Mouse (Mus musculus): Measurements from ENCODE around the gene Spns1. TPM values are rescaled to one million over a fixed set of nuclear protein-coding genes. Genes with fewer than 3 reads are reported as not detected.

The Spns1 gene
- polyA plus RNA-seq (2015; fragmentation: Nextera tagmentation; extraction: Ambion mirVana), result 80.1 and 80.9 TPM in 2 replicates

GRCm38 (mm10) chr7:126377278-126378158 is at the start of gene Spns1:
Spns1 (minus strand) TSS chr7:126377450.

GRCm38 (mm10) chr7:126414725-126415124 is 37.5 kb upstream of the Spns1 start, which contains the start of gene Cd19:
Cd19 (minus strand) TSS chr7:126414889.

GRCm38 (mm10) chr7:126396298-126397119 is 19.3 kb upstream of the Spns1 start, which contains the start of gene Nfatc2ip:
Nfatc2ip (minus strand) TSS chr7:126396737.

GRCm38 (mm10) chr7:126369393-126369792 is 7.9 kb downstream of the Spns1 start, which contains the start of gene Lat:
Lat (minus strand) TSS chr7:126369570.

Small RNAs within 50 kb of the gene (microRNA-seq; reads per million reads assigned to microRNA genes)
- not detected for gene Mir7058

Other genes with a start within 250 kb of the Spns1 start
- gene Xpo6, start 176.9 kb downstream of the Spns1 start, polyA plus RNA-seq (2015; fragmentation: Nextera tagmentation; extraction: Ambion mirVana), result 46.4 and 48.0 TPM in 2 replicates
- 112 and 127 TPM in 2 replicates for gene Sbk1, start 104.8 kb downstream of the Spns1 start, polyA plus RNA-seq (2015; fragmentation: Nextera tagmentation; extraction: Ambion mirVana)
- gene Lat, start 7.9 kb downstream of the Spns1 start, polyA plus RNA-seq (2015; fragmentation: Nextera tagmentation; extraction: Ambion mirVana), result 0.55 and 0.78 TPM in 2 replicates
- 1.9 and 3.2 TPM in 2 replicates for gene Nfatc2ip, start 19.3 kb upstream of the Spns1 start, polyA plus RNA-seq (2015; fragmentation: Nextera tagmentation; extraction: Ambion mirVana)
- gene Cd19, start 37.4 kb upstream of the Spns1 start, polyA plus RNA-seq (2015; fragmentation: Nextera tagmentation; extraction: Ambion mirVana), result 0.09 TPM in 1 of 2 replicates, not detected in the other
- 21.2 and 21.6 TPM in 2 replicates for gene Rabep2, start 51.3 kb upstream of the Spns1 start, polyA plus RNA-seq (2015; fragmentation: Nextera tagmentation; extraction: Ambion mirVana)
- gene Atp2a1, start 85.7 kb upstream of the Spns1 start, polyA plus RNA-seq (2015; fragmentation: Nextera tagmentation; extraction: Ambion mirVana), result 1.7 and 2.0 TPM in 2 replicates
- gene Sh2b1, start 98.0 kb upstream of the Spns1 start, polyA plus RNA-seq (2015; fragmentation: Nextera tagmentation; extraction: Ambion mirVana), result 48.6 and 52.7 TPM in 2 replicates
- 104 and 121 TPM in 2 replicates for gene Tufm, start 109.9 kb upstream of the Spns1 start, polyA plus RNA-seq (2015; fragmentation: Nextera tagmentation; extraction: Ambion mirVana)
- gene Atxn2l, start 126.0 kb upstream of the Spns1 start, polyA plus RNA-seq (2015; fragmentation: Nextera tagmentation; extraction: Ambion mirVana), result 56.8 and 62.0 TPM in 2 replicates
- gene Eif3c, start 189.0 kb upstream of the Spns1 start, polyA plus RNA-seq (2015; fragmentation: Nextera tagmentation; extraction: Ambion mirVana), result 185 and 204 TPM in 2 replicates
- 0.47 and 0.98 TPM in 2 replicates for gene Apobr, start 207.5 kb upstream of the Spns1 start, polyA plus RNA-seq (2015; fragmentation: Nextera tagmentation; extraction: Ambion mirVana)
- 27.0 and 28.3 TPM in 2 replicates for gene Cln3, start 208.4 kb upstream of the Spns1 start, polyA plus RNA-seq (2015; fragmentation: Nextera tagmentation; extraction: Ambion mirVana)
- gene Il27, start 217.5 kb upstream of the Spns1 start, polyA plus RNA-seq (2015; fragmentation: Nextera tagmentation; extraction: Ambion mirVana), result not detected in 2 replicates

Measured in neural tube, postnatal 0 days (tissue).